18 mouse cellular contexts compared by ENCODE assay signal in genomic region chr19:36916876-36917389, GRCm38 (mm10). TPM values are rescaled to one million over a fixed set of nuclear protein-coding genes. Genes with fewer than 3 reads are reported as not detected.
DNase-seq lines count a peak whose midpoint lies in the region; ATAC-seq lines count a peak whose summit lies in the region.
"Had no signal": no experiment of that assay in that cellular context is flagged by ENCODE, and none has a peak within 500 bp of the region (broad histone marks: within the 10 kb centered on the region; RNA-seq: fewer than 3 reads in every experiment).

No protein-coding gene starts in this region.

- H3K27ac ChIP-seq in forebrain, embryonic 12.5 days: no peak overlapping the region
- no peak overlapping the region for H3K27ac ChIP-seq in hindbrain, embryonic 14.5 days
- H3K27ac ChIP-seq in midbrain, embryonic 16.5 days (ENCODE audit: low read length): no peak overlapping the region
- H3K27ac ChIP-seq: heart, adult 2 months; limb, embryonic 15.5 days; stomach, embryonic 15.5 days had no signal

- DNase-seq in hindbrain, embryonic 14.5 days (ENCODE audit: low spot score): no peak
- no peak for DNase-seq in adrenal gland, adult 18-20 months (ENCODE audit: low spot score in 2 of 2)
- no peak for DNase-seq in cerebellum, adult 9-11 months
- DNase-seq in kidney, adult 8-10 months: no peak
- DNase-seq: adrenal gland, postnatal 25 days; cerebellum, adult 9-10 months; heart, adult 2 months; heart, postnatal 10 days; kidney, postnatal 10 days; lung, adult 2 months; retina, postnatal 1 day; spleen, adult 18-20 months had no signal

- H3K36me3 ChIP-seq in forebrain, embryonic 12.5 days (replicated peaks): no peaks in the 10 kb centered on the region
- H3K36me3 ChIP-seq in hindbrain, embryonic 14.5 days (replicated peaks; ENCODE audit: control insufficient read depth, insufficient read depth): no peaks in the 10 kb centered on the region
- H3K36me3 ChIP-seq in midbrain, embryonic 16.5 days (ENCODE audit: control insufficient read depth, insufficient read depth, low read length): no peaks in the 10 kb centered on the region
- H3K36me3 ChIP-seq: limb, embryonic 15.5 days; stomach, embryonic 15.5 days had no signal

- H3K9ac ChIP-seq in forebrain, embryonic 12.5 days: no peak overlapping the region
- H3K9ac ChIP-seq in hindbrain, embryonic 14.5 days: no peak overlapping the region
- H3K9ac ChIP-seq in midbrain, embryonic 16.5 days (ENCODE audit: low read depth, low read length): no peak overlapping the region
- H3K9ac ChIP-seq: limb, embryonic 15.5 days; stomach, embryonic 15.5 days had no signal

- peaks cover 18% of the 10 kb centered on the region for H3K4me1 ChIP-seq in forebrain, embryonic 12.5 days
- peaks cover 11% of the 10 kb centered on the region for H3K4me1 ChIP-seq in hindbrain, embryonic 14.5 days (replicated peaks; ENCODE audit: control insufficient read depth, insufficient read depth, low read length)
- H3K4me1 ChIP-seq in midbrain, embryonic 16.5 days (ENCODE audit: control insufficient read depth, insufficient read depth, low read length): peaks cover 11% of the 10 kb centered on the region; the same call in 1 of the 2 replicates

- H3K27me3 ChIP-seq in forebrain, embryonic 12.5 days: no peaks in the 10 kb centered on the region
- no peaks in the 10 kb centered on the region for H3K27me3 ChIP-seq in hindbrain, embryonic 14.5 days (ENCODE audit: control insufficient read depth, insufficient read depth, low read length)
- no peaks in the 10 kb centered on the region for H3K27me3 ChIP-seq in midbrain, embryonic 16.5 days (ENCODE audit: control insufficient read depth, insufficient read depth, low read depth, low read length)
- H3K27me3 ChIP-seq: limb, embryonic 15.5 days; stomach, embryonic 15.5 days had no signal

- H3K4me2 ChIP-seq in forebrain, embryonic 12.5 days: peak overlapping the region; percentile 35
- peak overlapping the region; percentile 27; the same call in 1 of the 2 replicates for H3K4me2 ChIP-seq in hindbrain, embryonic 14.5 days (replicated peaks)
- peak overlapping the region; percentile 19; the same call in 1 of the 2 replicates for H3K4me2 ChIP-seq in midbrain, embryonic 16.5 days (ENCODE audit: low read length)
- H3K4me2 ChIP-seq: limb, embryonic 15.5 days had no signal

- no peaks in the 10 kb centered on the region for H3K9me3 ChIP-seq in forebrain, embryonic 12.5 days
- H3K9me3 ChIP-seq in hindbrain, embryonic 14.5 days (ENCODE audit: control insufficient read depth, low read length): no peaks in the 10 kb centered on the region
- H3K9me3 ChIP-seq in midbrain, embryonic 16.5 days (replicated peaks; ENCODE audit: control insufficient read depth, low read length, poor library complexity, severe bottlenecking): no peaks in the 10 kb centered on the region
- H3K9me3 ChIP-seq: limb, embryonic 15.5 days; stomach, embryonic 15.5 days had no signal

- peak; percentile 77 for ATAC-seq in erythroblast, adult 5-6 weeks (replicated peaks; ENCODE audit: low FRiP score, poor library complexity, severe bottlenecking)
- ATAC-seq in forebrain, embryonic 12.5 days (ENCODE audit: low FRiP score): no peak
- no peak for ATAC-seq in hindbrain, embryonic 14.5 days (ENCODE audit: low FRiP score)
- no peak for ATAC-seq in midbrain, embryonic 16.5 days
- ATAC-seq: intestine, postnatal 0 days had no signal

- 90% methylated on average over 1 of the region's 1 CpGs for WGBS in forebrain, embryonic 12.5 days
- WGBS in hindbrain, embryonic 14.5 days: 96% methylated on average over 1 of the region's 1 CpGs
- WGBS in midbrain, embryonic 16.5 days: 87% methylated on average over 1 of the region's 1 CpGs

- H3K4me3 ChIP-seq in forebrain, embryonic 12.5 days (replicated peaks): no peak overlapping the region
- H3K4me3 ChIP-seq in hindbrain, embryonic 14.5 days (replicated peaks; ENCODE audit: low read length): 0 out of 2 replicates have a peak overlapping the region, but pooled peaks have one; percentile 8
- H3K4me3 ChIP-seq in midbrain, embryonic 16.5 days (ENCODE audit: low read depth, low read length): no peak overlapping the region
- H3K4me3 ChIP-seq: heart, adult 2 months; limb, embryonic 15.5 days; stomach, embryonic 15.5 days had no signal

RNA-seq across cellular contexts. Expression of gene Fgfbp3, which starts 2.5 kb away (rescaled TPM):
- total RNA-seq in erythroblast, adult 5-6 weeks (2015; ENCODE audit: low replicate concordance): 3.5 and 4.2 TPM in 2 replicates
- total RNA-seq in erythroblast, adult 5-6 weeks (2017; ENCODE audit: low replicate concordance): 1.1 and 2.8 TPM in 2 replicates
- polyA plus RNA-seq in forebrain, embryonic 12.5 days (2016; fragmentation: Nextera tagmentation; extraction: Ambion mirVana): 34.2 and 40.5 TPM in 2 replicates
- 62.4 and 72.7 TPM in 2 replicates for polyA plus RNA-seq in hindbrain, embryonic 14.5 days (2014; fragmentation: Nextera tagmentation; extraction: Ambion mirVana)
- 38.9 and 44.4 TPM in 2 replicates for polyA plus RNA-seq in midbrain, embryonic 16.5 days (2015; fragmentation: Nextera tagmentation; extraction: Ambion mirVana)
- total RNA-seq in adrenal gland, adult 18-20 months (2021): 1 to 10 TPM; 2.4 to 3.8 TPM

RNA-seq across cellular contexts. Expression of gene Btaf1, which starts 8.9 kb away (rescaled TPM):
- total RNA-seq in erythroblast, adult 5-6 weeks (2015; ENCODE audit: low replicate concordance): 43.6 and 57.3 TPM in 2 replicates
- total RNA-seq in erythroblast, adult 5-6 weeks (2017; ENCODE audit: low replicate concordance): 117 and 148 TPM in 2 replicates
- polyA plus RNA-seq in forebrain, embryonic 12.5 days (2016; fragmentation: Nextera tagmentation; extraction: Ambion mirVana): 20.3 and 20.9 TPM in 2 replicates
- 13.5 and 14.4 TPM in 2 replicates for polyA plus RNA-seq in hindbrain, embryonic 14.5 days (2014; fragmentation: Nextera tagmentation; extraction: Ambion mirVana)
- polyA plus RNA-seq in midbrain, embryonic 16.5 days (2015; fragmentation: Nextera tagmentation; extraction: Ambion mirVana): 8.8 and 10.5 TPM in 2 replicates
- 10 to 100 TPM; 29.2 to 31.0 TPM for total RNA-seq in adrenal gland, adult 18-20 months (2021)
